Mouse (Mus musculus) urinary bladder, postnatal 4 days (tissue): ENCODE results near the gene Pxylp1.

Source experiments
- DNase-seq, 2 experiments: peaks; one replicate each; pipeline ENCODE4 v3.0.0; 2021 to 2022; ENCODE audit warnings: low spot score in 2 of 2

Gene Pxylp1

DNA sequence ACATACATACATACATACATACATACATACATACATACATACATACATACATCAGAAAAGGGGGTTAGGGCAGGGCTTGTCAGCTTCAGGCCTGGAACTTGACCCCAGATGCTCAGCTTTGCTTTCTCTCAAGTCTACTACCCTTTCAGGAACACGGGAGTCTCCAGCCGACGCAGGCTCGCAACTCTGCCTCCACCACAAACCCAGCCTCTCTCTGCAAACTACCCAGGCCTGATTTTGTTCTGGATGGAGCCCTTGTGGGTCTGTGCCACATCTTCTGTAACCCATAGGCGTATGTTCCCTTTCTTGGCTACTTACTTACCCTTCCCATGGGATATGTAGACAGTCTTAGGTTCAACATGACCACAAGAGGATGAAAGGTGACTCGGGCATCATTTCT, 1.7 kb downstream of the Pxylp1 start:
- no peak for DNase-seq

- no peak for DNase-seq
These were observed 2.2 kb downstream of the Pxylp1 start for GRCm38 (mm10) chr9:96890266-96890665.

GRCm38 (mm10) chr9:96889345-96890021, 3.0 kb downstream of the Pxylp1 start:
- peak; percentile 83 to 88 for DNase-seq

GRCm38 (mm10) chr9:96888742-96889344, 3.6 kb downstream of the Pxylp1 start:
- peak in 1 of 2 experiments; percentile 24 for DNase-seq

GRCm38 (mm10) chr9:96887954-96888353, 4.5 kb downstream of the Pxylp1 start:
- no peak for DNase-seq

DNA sequence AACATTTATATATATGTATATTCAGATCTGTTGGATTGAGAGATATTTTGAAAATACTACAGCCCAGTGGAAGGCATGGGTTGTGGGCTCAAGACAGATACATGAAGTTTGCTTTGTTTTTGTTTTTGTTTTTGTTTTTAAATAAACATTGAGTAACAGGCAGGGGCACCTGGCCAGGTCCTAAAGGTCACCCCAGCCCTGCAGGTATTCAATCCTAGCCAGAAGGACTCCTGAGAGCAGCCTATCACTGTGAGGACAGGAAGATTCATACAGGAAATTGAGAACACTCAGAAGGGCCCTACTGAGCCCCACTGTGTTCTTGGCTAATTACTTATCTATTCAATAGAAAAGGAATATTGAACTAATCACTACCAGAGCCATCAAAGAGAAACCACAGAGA, 5.0 kb downstream of the Pxylp1 start:
- DNase-seq, result no peak

- no peak for DNase-seq
These were observed 6.7 kb downstream of the Pxylp1 start for GRCm38 (mm10) chr9:96885781-96886180.

DNA sequence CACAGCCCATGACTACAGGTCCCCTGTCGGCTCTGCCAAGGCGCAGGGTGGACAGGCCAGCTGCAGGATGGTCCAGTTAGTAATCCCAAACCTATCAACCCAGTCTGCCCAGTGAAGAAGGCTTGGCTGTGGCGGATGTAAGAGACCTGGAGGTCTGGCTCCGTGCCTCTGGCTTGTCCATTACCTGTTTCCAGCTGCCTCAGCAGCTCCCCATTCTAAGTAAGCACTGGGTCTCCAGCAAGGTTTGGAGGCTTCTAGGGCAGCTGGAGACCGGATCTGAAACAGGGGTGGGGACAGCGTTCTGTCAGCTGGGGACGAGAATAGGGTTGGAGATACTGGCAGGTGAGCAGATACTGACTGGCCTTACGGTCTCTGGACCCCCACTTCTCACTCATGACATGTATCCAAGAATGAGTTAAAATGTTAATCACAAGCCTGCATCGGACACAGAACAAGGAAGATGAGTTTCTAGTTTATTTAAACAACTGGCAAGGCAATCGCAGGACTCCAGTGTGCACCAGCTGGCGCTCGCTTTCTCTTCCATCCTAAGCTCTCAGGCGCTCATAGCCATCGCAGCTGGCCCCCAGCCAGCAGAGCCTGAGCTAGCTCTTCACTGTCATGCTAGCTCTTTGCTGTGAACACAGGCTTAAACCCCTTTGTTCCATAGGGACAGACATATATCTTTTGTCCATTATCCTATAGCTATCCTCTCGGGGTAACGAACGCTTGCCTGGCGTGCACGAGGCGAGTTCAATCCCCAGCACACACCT, 9.8 kb downstream of the Pxylp1 start:
- DNase-seq, result no peak

DNA sequence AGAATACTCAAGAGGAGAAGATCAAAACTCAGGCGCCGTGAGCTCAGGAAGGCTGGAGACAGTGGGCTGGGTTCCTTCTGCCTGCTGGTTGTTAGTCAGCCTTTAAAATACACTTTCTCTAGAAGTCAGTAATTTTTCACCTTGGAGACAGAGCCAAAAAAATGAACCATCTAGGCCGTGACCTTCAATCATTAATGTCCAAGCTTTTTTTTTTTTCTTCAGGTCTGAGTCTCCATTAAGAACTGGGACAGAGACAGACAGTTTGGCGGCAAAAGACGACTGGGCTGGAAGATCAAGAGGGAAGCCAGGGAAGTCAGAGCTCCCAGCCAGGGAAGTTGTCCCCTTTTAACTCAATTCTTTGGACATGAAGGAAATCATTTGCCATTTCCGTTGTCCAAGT, 10.6 kb downstream of the Pxylp1 start:
- no peak for DNase-seq

- no peak for DNase-seq
These were observed 13.4 kb downstream of the Pxylp1 start for GRCm38 (mm10) chr9:96879024-96879423.

- DNase-seq, result no peak
These were observed 14.0 kb downstream of the Pxylp1 start for GRCm38 (mm10) chr9:96878464-96878863.

DNA sequence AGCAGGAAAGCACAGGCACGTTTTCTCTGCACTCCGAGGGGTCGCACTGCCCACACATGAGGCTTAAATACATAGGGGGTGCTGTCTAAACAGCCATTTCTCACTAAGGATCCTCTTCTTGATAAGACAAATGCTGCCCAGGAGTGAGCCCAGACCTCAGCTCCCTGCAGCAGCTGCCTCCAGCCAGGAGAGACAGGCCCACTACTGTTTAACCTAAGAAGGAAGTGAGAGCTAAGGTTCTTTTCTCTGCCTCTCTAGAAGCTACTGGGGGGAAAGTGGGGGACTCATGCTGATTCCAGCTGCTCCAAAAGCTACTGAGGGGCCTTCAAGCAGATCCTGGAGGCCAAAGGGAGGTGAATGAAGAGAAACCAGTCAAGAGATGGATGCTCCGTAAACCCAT, 16.8 kb downstream of the Pxylp1 start:
- DNase-seq, result no peak

- no peak for DNase-seq
These were observed 19.4 kb downstream of the Pxylp1 start for GRCm38 (mm10) chr9:96873082-96873481.

DNA sequence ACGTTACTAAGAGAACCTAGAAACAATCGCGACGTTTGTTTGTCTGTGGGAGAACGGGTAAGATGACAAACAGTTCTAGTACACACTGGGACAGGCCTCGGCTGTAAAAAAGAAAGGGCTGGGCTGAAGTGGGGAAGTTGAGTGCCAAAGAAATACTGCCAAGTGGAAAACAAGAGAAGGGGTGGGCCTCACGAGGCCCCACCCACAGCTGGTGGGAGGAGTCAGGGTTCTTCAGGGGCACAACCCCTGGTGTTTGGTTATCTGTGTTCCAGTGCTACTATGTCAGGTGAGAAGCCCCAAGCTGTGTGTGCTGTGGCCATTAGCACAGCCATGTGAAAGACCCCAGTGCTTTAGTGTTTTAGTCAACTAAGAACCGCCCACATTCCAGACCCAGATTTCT, 22.4 kb downstream of the Pxylp1 start:
- no peak for DNase-seq

GRCm38 (mm10) chr9:96869542-96869941, 22.9 kb downstream of the Pxylp1 start:
- no peak for DNase-seq

- no peak for DNase-seq
These were observed 23.9 kb downstream of the Pxylp1 start for GRCm38 (mm10) chr9:96868546-96868945.

- DNase-seq, result no peak
These were observed 25.3 kb downstream of the Pxylp1 start for GRCm38 (mm10) chr9:96867165-96867564.

GRCm38 (mm10) chr9:96866196-96866595, 26.3 kb downstream of the Pxylp1 start:
- DNase-seq, result no peak

- no peak for DNase-seq
These were observed 26.9 kb downstream of the Pxylp1 start for GRCm38 (mm10) chr9:96865473-96866050.

DNA sequence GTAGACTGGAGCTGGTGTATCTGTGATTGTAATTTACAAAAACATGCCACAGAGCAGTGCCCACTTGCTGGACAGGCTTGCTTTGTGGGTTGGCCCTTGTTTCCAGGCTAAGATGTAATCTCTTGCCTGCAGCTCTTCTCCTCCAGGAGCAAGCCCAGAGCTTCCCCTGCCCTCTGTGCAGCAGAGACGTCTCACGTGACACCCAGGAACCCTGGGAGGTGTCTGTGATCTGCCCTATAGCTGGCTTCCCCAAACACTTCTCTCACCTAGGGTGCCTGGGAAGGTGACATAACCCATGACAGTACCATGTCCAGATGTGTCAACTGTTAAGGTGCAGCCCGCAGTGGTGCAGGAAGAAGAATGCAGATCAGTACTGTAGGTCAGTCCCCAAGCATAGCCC, 28.9 kb downstream of the Pxylp1 start:
- no peak for DNase-seq

DNA sequence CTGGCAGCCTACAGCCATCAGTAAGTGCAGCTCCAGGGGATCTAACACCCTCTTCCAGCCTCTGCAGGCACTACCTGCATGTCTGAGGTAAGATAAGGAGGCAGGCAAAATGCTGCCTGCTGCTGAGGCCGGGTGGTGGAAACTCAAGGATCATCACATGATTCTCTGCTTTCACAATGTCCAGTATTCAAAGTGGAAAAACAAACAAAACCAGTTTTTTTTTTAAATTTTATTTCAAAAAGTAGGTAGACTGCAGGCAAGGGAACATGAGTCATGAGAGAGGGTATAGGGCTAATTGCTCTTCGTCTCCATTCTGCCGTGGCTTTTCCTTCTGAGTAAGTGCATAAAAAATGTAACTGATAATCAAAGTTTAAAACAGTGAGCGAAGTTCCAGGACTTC, 29.6 kb downstream of the Pxylp1 start:
- DNase-seq, result no peak

DNA sequence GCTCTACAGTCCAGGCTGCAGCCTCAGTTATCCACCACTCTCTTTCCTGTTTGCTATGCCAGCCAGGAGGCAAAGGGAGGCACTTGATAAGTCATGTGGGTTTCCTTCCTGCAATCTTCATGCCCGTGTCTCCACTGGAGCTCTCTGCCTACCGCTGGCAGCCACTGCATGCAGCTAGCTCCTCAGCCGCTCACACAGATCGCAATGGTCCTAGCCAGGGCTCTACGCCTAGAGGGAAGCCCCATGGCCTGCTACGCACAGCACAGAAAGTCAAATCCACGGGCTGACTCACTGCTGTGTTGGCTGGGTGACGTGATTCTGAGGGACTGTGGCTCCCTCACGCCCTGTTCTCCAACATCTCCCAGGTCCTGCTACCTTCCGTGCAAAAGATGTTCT, 31.4 kb downstream of the Pxylp1 start:
- no peak for DNase-seq
